Mouse (Mus musculus) lung, postnatal 0 days (tissue): ENCODE data around the gene Ssr4. TPM values are rescaled to one million over a fixed set of nuclear protein-coding genes. Genes with fewer than 3 reads are reported as not detected.

Source experiments
- ATAC-seq: fragments of 200-750 bp; cut with Nextera tagmentation; 2 replicates; pipeline ENCODE4 v1.8.0; 2017; ENCODE audit warnings: moderate library complexity
- DNase-seq: peaks from one replicate; pipeline ENCODE4 v3.0.0-alpha.2; 2016; ENCODE audit warnings: low spot score
- H3K27ac ChIP-seq: fragments of 300-500 bp; sonication (generic); 2 replicates; pipeline ENCODE4 v1.5.1; 2014; ENCODE audit warnings: antibody characterized with exemption, mild to moderate bottlenecking, low read length, mixed read lengths
- H3K27me3 ChIP-seq: fragments of 300-500 bp; sonication (generic); replicated peaks from 2 replicates; pipeline ENCODE4 v1.6.1; 2014; ENCODE audit warnings: low read length, mixed read lengths; ENCODE audit not compliant: insufficient read depth
- H3K36me3 ChIP-seq: fragments of 300-500 bp; sonication (generic); 2 replicates; pipeline ENCODE4 v1.6.1; 2014; ENCODE audit warnings: low read length, mixed read lengths; ENCODE audit not compliant: insufficient read depth
- H3K4me1 ChIP-seq: fragments of 300-500 bp; sonication (generic); 2 replicates; pipeline ENCODE4 v1.6.1; 2014; ENCODE audit warnings: antibody characterized with exemption, low read depth, low read length, mixed read lengths; ENCODE audit not compliant: insufficient read depth
- H3K4me2 ChIP-seq: fragments of 300-500 bp; sonication (generic); replicated peaks from 2 replicates; pipeline ENCODE4 v1.6.1; 2014; ENCODE audit warnings: low read depth, mild to moderate bottlenecking, low read length, moderate library complexity, mixed read lengths
- H3K4me3 ChIP-seq: fragments of 300-500 bp; sonication (generic); 2 replicates; pipeline ENCODE4 v1.5.1; 2014; ENCODE audit warnings: low read depth, low read length
- H3K9ac ChIP-seq: fragments of 300-500 bp; sonication (generic); replicated peaks from 2 replicates; pipeline ENCODE4 v1.6.1; 2014; ENCODE audit warnings: low read depth, mild to moderate bottlenecking
- H3K9me3 ChIP-seq: fragments of 300-500 bp; sonication (generic); 2 replicates; pipeline ENCODE4 v1.6.1; 2016; ENCODE audit warnings: low read length, mixed read lengths
- CTCF ChIP-seq: IDR thresholded peaks from 2 replicates; pipeline ENCODE4 v1.5.1; 2016; ENCODE audit warnings: antibody characterized with exemption, mild to moderate bottlenecking
- EP300 ChIP-seq: IDR thresholded peaks from 2 replicates; pipeline ENCODE4 v1.6.1; 2016; ENCODE audit warnings: antibody characterized with exemption, mild to moderate bottlenecking, control low read depth
- WGBS: fragments of 180-500 bp; shearing (Covaris S2); extraction: QIAGEN DNeasy Blood & Tissue Kit; methylation state at CpG from one replicate; pipeline ENCODE4 v1.1.7; 2014; 5-methylcytosine and 5-hydroxymethylcytosine counted together
- polyA plus RNA-seq: library from polyadenylated mRNA; unstranded; fragments of >200 nt; fragmentation: Nextera tagmentation; extraction: Ambion mirVana; gene quantifications from 2 replicates; pipeline ENCODE4 v1.2.1, GENCODE M21; 2015

Gene Ssr4
- polyA plus RNA-seq, 1 experiment from 2014 or later: 286 TPM

DNA sequence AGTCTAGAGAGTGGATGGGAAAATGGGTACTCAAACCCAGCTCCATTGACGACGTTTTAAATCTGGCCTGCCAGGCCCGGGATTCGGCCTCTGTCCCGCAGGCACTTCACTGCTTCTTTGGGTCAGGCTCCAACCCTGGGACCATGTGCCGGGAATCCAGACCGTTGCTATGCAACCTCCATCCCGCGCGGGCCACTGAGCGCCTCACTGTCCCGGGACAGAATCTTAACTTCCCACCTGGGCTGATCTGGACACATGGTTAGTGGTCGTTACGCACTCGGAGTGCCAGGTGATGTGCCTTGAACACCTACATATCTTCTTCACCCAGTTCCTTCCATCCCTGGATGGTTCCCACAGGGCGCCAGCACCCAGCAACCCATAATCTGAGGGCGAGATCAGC, 36.9 kb downstream of the Ssr4 start:
- no peak for TF ChIP-seq EP300
- no peak for TF ChIP-seq CTCF
- no peak overlapping the region for H3K27ac ChIP-seq
- no peaks in the 10 kb centered on the region for H3K27me3 ChIP-seq
- no peaks in the 10 kb centered on the region for H3K9me3 ChIP-seq
- no peaks in the 10 kb centered on the region for H3K4me1 ChIP-seq
- peak overlapping the region; percentile 73 for H3K4me2 ChIP-seq
- no peaks in the 10 kb centered on the region for H3K36me3 ChIP-seq
- H3K9ac ChIP-seq: no peak overlapping the region
- no peak for ATAC-seq
- 29% methylated on average over 17 of the region's 17 CpGs for WGBS
- no peak overlapping the region for H3K4me3 ChIP-seq
- no peak for DNase-seq

- 13% methylated on average over 18 of the region's 84 CpGs for WGBS
- H3K36me3 ChIP-seq: no peaks in the 10 kb centered on the region
- DNase-seq: peak; percentile 65
These were observed 37.6 kb downstream of the Ssr4 start, which contains the start of gene Pdzd4 for GRCm38 (mm10) chrX:73824185-73825151. Gene Pdzd4, minus strand, starts transcription at chrX:73824969.

GRCm38 (mm10) chrX:73835731-73836130, 48.9 kb downstream of the Ssr4 start:
- no peaks in the 10 kb centered on the region for H3K36me3 ChIP-seq
- ATAC-seq (no peak), DNase-seq (no peak)
- no peaks in the 10 kb centered on the region for H3K4me1 ChIP-seq
- H3K27ac ChIP-seq: no peak overlapping the region
- no peaks in the 10 kb centered on the region for H3K9me3 ChIP-seq
- whole genome bisulfite sequencing: 80% methylated on average over 1 of the region's 1 CpGs
- H3K4me2 ChIP-seq: no peak overlapping the region
- no peaks in the 10 kb centered on the region for H3K27me3 ChIP-seq
- no peak overlapping the region for H3K4me3 ChIP-seq
- no peak overlapping the region for H3K9ac ChIP-seq
- no peak for TF ChIP-seq CTCF
- TF ChIP-seq EP300: no peak

More at GRCm38 (mm10) chrX:73824185-73825151, 37.6 kb downstream of the Ssr4 start, which contains the start of gene Pdzd4:
- Histone ChIP-seq H3K4me3 (peak within 1 kb of the TSS; percentile 52), H3K4me2 (peak within 1 kb of the TSS; percentile 73), H3K9ac (0 out of 2 replicates have a peak within 1 kb of the TSS, but pooled peaks have one; percentile 16), H3K9me3 (no peaks in the 10 kb centered on the region), H3K4me1 (no peaks in the 10 kb centered on the region), H3K27ac (no peak within 1 kb of the TSS), H3K27me3 (no peaks in the 10 kb centered on the region)
- peak; percentile 85 for ATAC-seq
- TF ChIP-seq EP300: no peak
- no peak for TF ChIP-seq CTCF

DNA sequence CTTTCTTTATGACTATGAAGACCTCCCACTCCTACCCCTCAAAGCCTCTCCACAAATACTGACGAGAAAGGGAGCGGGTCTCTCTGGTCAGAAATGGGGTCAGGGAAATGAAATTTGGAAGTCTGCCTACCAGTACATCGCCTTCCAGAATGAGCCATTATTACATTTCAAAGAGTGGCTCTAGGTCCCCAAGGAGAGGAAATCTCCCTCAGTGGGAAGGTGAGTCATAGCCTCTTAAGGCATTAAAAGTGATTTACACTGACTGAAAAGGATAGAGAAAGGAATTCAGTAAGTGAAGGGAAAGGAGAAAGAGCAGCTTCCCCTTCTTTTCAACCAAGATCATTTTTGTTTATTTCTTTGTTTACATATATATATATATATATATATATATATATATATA, 49.9 kb downstream of the Ssr4 start:
- Histone ChIP-seq H3K9ac (no peak overlapping the region), H3K36me3 (no peaks in the 10 kb centered on the region), H3K4me3 (no peak overlapping the region), H3K4me1 (no peaks in the 10 kb centered on the region), H3K27ac (no peak overlapping the region), H3K4me2 (no peak overlapping the region), H3K27me3 (no peaks in the 10 kb centered on the region), H3K9me3 (no peaks in the 10 kb centered on the region)
- TF ChIP-seq CTCF: no peak
- TF ChIP-seq EP300: no peak
- WGBS: 63% methylated on average over 3 of the region's 3 CpGs
- ATAC-seq (no peak), DNase-seq (peak; percentile 7)

Other genes with a start within 250 kb of the Ssr4 start
- gene Dusp9, start 147.6 kb upstream of the Ssr4 start, polyA plus RNA-seq: 2.2 and 2.4 TPM in 2 replicates
- 3.9 and 5.5 TPM in 2 replicates for gene Pnck, start 126.9 kb upstream of the Ssr4 start, polyA plus RNA-seq
- 7.5 and 7.8 TPM in 2 replicates for gene Slc6a8, start 113.9 kb upstream of the Ssr4 start, polyA plus RNA-seq
- 321 and 324 TPM in 2 replicates for gene Bcap31, start 70.9 kb upstream of the Ssr4 start, polyA plus RNA-seq
- gene Abcd1, start 70.4 kb upstream of the Ssr4 start, polyA plus RNA-seq: 34.7 and 35.7 TPM in 2 replicates
- gene Plxnb3, start 29.9 kb upstream of the Ssr4 start, polyA plus RNA-seq: 0.54 and 0.67 TPM in 2 replicates
- gene Srpk3, start 12.6 kb upstream of the Ssr4 start, polyA plus RNA-seq: 2.2 and 2.3 TPM in 2 replicates
- 146 and 154 TPM in 2 replicates for gene Idh3g, start 131 bp upstream of the Ssr4 start, polyA plus RNA-seq
- gene Pdzd4, start 37.9 kb downstream of the Ssr4 start, polyA plus RNA-seq: 0.20 and 0.32 TPM in 2 replicates
- gene Avpr2, start 105.1 kb downstream of the Ssr4 start, polyA plus RNA-seq: 0.08 and 0.11 TPM in 2 replicates
- gene L1cam, start 109.1 kb downstream of the Ssr4 start, polyA plus RNA-seq: 0.86 and 0.98 TPM in 2 replicates
- 1.9 and 2.3 TPM in 2 replicates for gene Arhgap4, start 134.8 kb downstream of the Ssr4 start, polyA plus RNA-seq
- gene Naa10, start 134.9 kb downstream of the Ssr4 start, polyA plus RNA-seq: 54.6 and 55.3 TPM in 2 replicates
- 79.4 and 83.5 TPM in 2 replicates for gene Renbp, start 143.8 kb downstream of the Ssr4 start, polyA plus RNA-seq
- gene Hcfc1, start 179.3 kb downstream of the Ssr4 start, polyA plus RNA-seq: 19.0 and 22.8 TPM in 2 replicates
- gene Irak1, start 236.9 kb downstream of the Ssr4 start, polyA plus RNA-seq: 39.4 and 39.5 TPM in 2 replicates